Mouse (Mus musculus): Measurements from ENCODE around the gene Lcmt1. TPM values are rescaled to one million over a fixed set of nuclear protein-coding genes. Genes with fewer than 3 reads are reported as not detected.

Gene Lcmt1
- total and polyA plus RNA-seq, 3 experiments: 26.4 to 34.8 (median 27.6) TPM

DNA sequence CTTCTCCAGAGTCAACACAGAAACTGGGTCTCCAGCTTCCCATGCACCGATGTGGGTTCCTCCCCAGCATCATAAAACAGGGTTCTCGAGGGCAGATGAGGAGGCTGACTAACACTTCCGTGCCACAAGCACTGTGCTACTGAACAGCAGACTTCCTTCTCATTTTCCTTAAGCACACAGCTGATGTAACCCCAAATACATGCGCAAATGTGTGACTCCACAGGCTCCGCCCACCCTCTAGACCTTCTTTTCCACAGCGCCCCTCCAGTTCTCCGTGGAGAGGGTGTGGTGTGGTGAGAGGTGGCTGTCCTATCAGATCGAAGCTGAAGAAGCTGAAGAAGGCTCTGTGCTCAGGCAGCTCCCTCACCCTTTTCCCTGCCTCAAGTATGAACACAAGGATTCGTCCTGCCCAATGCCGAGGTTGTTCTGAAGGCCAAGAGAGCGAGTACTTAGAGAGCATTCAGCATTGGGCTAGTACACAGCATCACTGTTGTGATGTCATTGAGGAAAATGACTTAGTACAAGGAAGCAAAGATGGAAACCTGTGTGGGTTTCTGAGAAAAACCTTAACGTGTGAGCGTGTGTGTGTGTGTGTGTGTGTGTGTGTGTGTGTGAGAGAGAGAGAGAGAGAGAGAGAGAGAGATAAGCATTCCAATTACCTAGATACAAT, 47.0 kb upstream of the Lcmt1 start:
- dilution Hi-C loops (cut with MboI; ENCODE audit: extremely low pct_ligation_motif_present, extremely low pct_unique_long_range_greater_than_20kb, low sequenced_read_pairs) (no loop called here), in situ Hi-C loops (cut with MboI; ENCODE audit: low pct_ligation_motif_present, low pct_unique_long_range_greater_than_20kb, low sequenced_read_pairs) (no loop called here)
- H3K4me2 ChIP-seq (ENCODE audit: insufficient read depth, low read depth, poor library complexity, severe bottlenecking): no peak overlapping the region
- peaks cover 11 to 58% of the 10 kb centered on the region in 2 experiments for H3K4me1 ChIP-seq (ENCODE audit: control insufficient read depth in 1 of 2, insufficient read depth in 2 of 2)
- no peaks in the 10 kb centered on the region for H3K9me3 ChIP-seq (replicated peaks; ENCODE audit: low read length)
- DNase-seq (ENCODE audit: extremely low read depth): peak; percentile 63
- TF ChIP-seq KAT2A (IDR thresholded peaks at IDR 0.05; ENCODE audit: insufficient replicate concordance, low read length): no peak
- no peak for TF ChIP-seq UBTF (IDR thresholded peaks at IDR 0.05; ENCODE audit: low read depth, low read length)
- TF ChIP-seq SMC3 (IDR thresholded peaks at IDR 0.05; ENCODE audit: low read depth, low read length): no peak
- no peak for TF ChIP-seq USF2 (conservative IDR thresholded peaks at IDR 0.05; ENCODE audit: low read depth, low read length)
- TF ChIP-seq MAFK (IDR thresholded peaks at IDR 0.05; ENCODE audit: insufficient replicate concordance, low read length): no peak
- no peak for TF ChIP-seq IRF4 (IDR thresholded peaks at IDR 0.05; ENCODE audit: low read depth, low read length)
- no peak for TF ChIP-seq RCOR1 (conservative IDR thresholded peaks at IDR 0.05; ENCODE audit: low read depth, low read length)
- peak; percentile 32; the same call in 1 of the 2 replicates for TF ChIP-seq ETS1 (conservative IDR thresholded peaks at IDR 0.05; ENCODE audit: low read depth, low read length)
- no peaks in the 10 kb centered on the region for H3K27me3 ChIP-seq (replicated peaks)
- H3K9ac ChIP-seq (ENCODE audit: insufficient read depth, low read depth): no peak overlapping the region
- H3K27ac ChIP-seq (ENCODE audit: insufficient read depth, low read depth): peak overlapping the region; percentile 13; the same call in 1 of the 2 replicates
- H3K36me3 ChIP-seq (replicated peaks in 1 of 2; ENCODE audit: control insufficient read depth in 1 of 2, insufficient read depth in 1 of 2, low read length in 1 of 2): peaks cover 63 to 92% of the 10 kb centered on the region in 2 experiments
- no peaks in the 10 kb centered on the region for H3K79me2 ChIP-seq (replicated peaks; ENCODE audit: control insufficient read depth, extremely low read depth, insufficient read depth, poor library complexity, severe bottlenecking)
- no peak overlapping the region for H3K4me3 ChIP-seq (replicated peaks in 1 of 3; ENCODE audit: low read depth in 2 of 3, low read length in 2 of 3, poor library complexity in 1 of 3)

- peaks cover 62 to 93% of the 10 kb centered on the region in 2 experiments for H3K36me3 ChIP-seq (replicated peaks in 1 of 2; ENCODE audit: control insufficient read depth in 1 of 2, insufficient read depth in 1 of 2, low read length in 1 of 2)
- no peak for DNase-seq (ENCODE audit: extremely low read depth)
- H3K79me2 ChIP-seq (replicated peaks; ENCODE audit: control insufficient read depth, extremely low read depth, insufficient read depth, poor library complexity, severe bottlenecking): no peaks in the 10 kb centered on the region
- H3K4me1 ChIP-seq (ENCODE audit: control insufficient read depth in 1 of 2, insufficient read depth in 2 of 2): peaks cover 12 to 66% of the 10 kb centered on the region in 2 experiments
- H3K27ac ChIP-seq (ENCODE audit: insufficient read depth, low read depth): no peak overlapping the region
- H3K9ac ChIP-seq (ENCODE audit: insufficient read depth, low read depth): no peak overlapping the region
- H3K4me2 ChIP-seq (ENCODE audit: insufficient read depth, low read depth, poor library complexity, severe bottlenecking): no peak overlapping the region
- no peak overlapping the region for H3K4me3 ChIP-seq (replicated peaks in 1 of 3; ENCODE audit: low read depth in 2 of 3, low read length in 2 of 3, poor library complexity in 1 of 3)
- in situ Hi-C loops (cut with MboI; ENCODE audit: low pct_ligation_motif_present, low pct_unique_long_range_greater_than_20kb, low sequenced_read_pairs): no loop called here
- H3K27me3 ChIP-seq (replicated peaks): no peaks in the 10 kb centered on the region
- H3K9me3 ChIP-seq (replicated peaks; ENCODE audit: low read length): no peaks in the 10 kb centered on the region
- TF ChIP-seq SIN3A (IDR thresholded peaks at IDR 0.05; ENCODE audit: low read length): no peak
- TF ChIP-seq CTCF (conservative IDR thresholded peaks at IDR 0.05 in 1 of 2, IDR thresholded peaks at IDR 0.05 in 1 of 2; ENCODE audit: low read depth in 2 of 2, low read length in 2 of 2): no peak
- TF ChIP-seq TBP (conservative IDR thresholded peaks at IDR 0.05; ENCODE audit: low read depth, low read length): no peak
- no peak for TF ChIP-seq NRF1 (IDR thresholded peaks at IDR 0.05; ENCODE audit: low read depth, low read length)
- TF ChIP-seq POLR2A (IDR thresholded peaks at IDR 0.05; ENCODE audit: low read depth, low read length): no peak
- no peak for TF ChIP-seq EP300 (IDR thresholded peaks at IDR 0.05; ENCODE audit: low read length)
- no peak for TF ChIP-seq ZKSCAN1 (IDR thresholded peaks at IDR 0.05; ENCODE audit: borderline replicate concordance, low read depth, low read length)
- no peak for TF ChIP-seq TCF12 (IDR thresholded peaks at IDR 0.05; ENCODE audit: low read depth, low read length)
- no peak for TF ChIP-seq GABPA (IDR thresholded peaks at IDR 0.05; ENCODE audit: insufficient replicate concordance, low read depth, low read length)
- dilution Hi-C loops (cut with MboI; ENCODE audit: extremely low pct_ligation_motif_present, extremely low pct_unique_long_range_greater_than_20kb, low sequenced_read_pairs): no loop called here
These were observed 46.2 kb upstream of the Lcmt1 start for GRCm38 (mm10) chr7:123323388-123323787.
